Mouse (Mus musculus) c-Kit-positive CD71-positive TER-119-positive erythroid progenitor cells, embryonic 14.5 days (primary cell): Measurements from ENCODE around the gene Rgs7.

Experiments
- DNase-seq: peaks from one replicate; pipeline ENCODE4 v3.0.0-alpha.2; 2013; ENCODE audit warnings: low spot score

Rgs7 gene

DNA sequence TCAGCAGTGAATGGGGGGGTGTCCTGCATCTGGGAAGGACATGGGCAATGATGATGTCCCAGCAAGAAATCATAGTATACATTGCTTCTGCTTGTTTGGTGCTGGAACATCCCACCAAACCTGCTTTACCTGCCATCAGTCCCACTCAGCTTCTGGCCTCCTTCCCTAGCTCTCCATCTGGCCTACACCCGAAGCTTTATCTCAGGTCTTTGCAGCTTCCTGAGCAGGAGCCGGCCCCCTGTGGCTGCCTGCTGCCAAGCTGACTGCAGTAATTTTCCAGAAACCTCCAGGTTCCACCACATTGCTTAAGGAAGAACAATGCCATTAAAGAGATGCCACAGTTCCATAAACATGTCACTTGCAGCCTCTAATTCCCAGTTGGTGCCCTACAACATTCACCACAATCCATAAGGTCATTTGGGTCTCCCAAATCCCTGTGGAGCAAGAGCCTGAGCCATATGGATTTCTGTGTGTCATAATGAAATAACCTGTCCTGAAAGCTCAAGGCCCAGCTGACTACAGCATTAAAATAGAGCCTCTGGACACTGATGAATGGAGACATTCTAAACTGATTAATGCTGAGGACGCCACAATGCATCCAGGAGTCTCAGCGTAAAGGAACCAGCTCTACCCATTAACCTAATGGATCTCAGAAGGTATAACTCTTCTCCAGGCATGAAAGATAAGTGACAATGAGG is 60.8 kb downstream of the Rgs7 start:
- no peak for DNase-seq

DNA sequence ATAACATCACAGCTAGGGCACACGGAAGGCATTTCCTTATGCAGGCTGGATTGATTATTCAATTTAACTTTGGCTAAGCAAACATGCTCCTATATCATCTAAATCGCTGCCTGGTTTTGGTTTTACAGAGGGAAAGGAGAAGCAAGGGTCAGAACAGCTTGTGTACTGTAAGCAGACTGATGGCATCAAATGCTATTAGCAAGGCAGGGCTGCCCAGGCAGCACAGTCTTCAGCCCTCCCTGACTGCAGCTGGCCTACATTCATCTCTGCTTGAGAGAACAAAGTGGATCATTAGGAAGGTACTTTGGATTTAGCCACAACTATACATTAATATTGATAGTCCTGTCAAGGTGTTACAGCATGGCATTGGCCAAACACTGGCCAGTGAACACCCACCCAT is 65.2 kb downstream of the Rgs7 start:
- DNase-seq = no peak

DNA sequence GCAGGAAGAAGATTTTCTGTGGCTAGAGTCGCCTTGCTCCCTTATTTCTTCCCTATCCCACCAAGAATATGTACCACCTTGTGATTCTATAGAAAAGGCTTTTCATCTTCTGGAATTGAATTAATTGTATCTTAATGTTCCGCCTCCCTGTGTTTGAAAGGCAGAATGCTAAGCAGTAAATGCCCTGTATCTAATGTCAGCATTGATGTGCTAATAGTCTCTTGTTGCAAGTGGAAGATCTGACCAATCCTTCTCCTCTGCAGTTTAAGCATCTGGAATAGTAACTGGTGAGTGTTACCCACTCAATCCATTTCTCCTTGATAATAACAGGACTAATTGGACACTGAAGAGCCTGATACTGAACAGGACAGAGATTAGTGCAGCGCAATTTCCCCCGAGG is 65.9 kb downstream of the Rgs7 start:
- DNase-seq = no peak

DNA sequence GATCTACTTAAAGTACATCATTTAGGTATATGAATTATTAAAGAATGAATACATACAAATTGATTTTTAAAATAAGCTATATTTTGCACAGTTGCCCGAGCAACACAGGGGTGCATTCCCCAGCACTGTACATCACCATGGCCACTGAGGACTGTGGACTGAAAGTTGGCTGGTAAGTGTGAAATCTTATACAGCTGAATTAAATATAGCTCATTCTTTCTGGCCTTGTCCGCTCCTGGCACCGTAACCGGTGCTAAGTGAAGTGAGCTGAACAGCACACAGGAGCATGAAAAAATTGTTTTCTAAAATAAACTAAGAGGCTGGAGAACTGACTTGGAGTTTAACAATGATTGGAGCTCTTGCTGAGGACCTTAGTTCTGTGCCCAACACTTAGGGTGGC is 71.4 kb downstream of the Rgs7 start:
- no peak for DNase-seq

DNA sequence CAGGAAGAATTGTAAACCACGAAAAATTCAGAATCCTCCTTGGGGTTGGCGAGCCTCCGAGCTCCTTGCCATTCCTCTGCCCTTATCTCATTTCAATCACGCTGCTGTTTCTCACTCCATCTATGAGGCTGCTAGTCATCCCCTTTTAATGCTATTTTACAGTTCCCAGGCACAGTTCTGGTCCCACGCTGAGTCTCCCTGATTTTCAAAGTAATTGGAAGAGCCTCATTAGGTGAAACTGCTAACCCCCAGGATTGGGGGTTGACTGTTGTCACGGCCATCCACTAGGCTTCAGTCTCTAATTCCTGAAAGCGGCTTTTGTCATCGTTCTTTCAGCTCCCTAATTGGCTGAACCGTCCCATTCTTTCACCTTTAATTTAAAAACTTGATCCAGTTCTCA is 76.6 kb downstream of the Rgs7 start:
- DNase-seq = no peak

DNA sequence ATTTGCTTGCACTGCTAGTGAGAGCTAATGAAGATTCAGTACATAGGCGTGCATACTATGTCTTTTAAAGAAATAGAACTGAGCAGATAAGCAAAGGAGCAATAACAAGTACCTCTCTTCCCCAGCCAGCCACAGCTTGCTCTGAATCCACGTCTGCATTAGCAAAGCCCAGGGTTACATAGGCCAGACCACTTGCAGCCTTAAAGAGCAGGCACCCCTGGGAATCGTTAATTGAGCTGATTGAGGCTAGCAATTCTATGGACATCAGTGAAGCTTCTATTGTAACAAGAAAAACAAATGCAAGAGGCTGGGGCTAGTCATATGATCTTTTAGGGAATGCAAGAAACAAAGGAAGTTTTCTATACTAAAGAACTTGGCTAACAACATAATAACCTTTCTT is 81.9 kb downstream of the Rgs7 start:
- DNase-seq = no peak

DNA sequence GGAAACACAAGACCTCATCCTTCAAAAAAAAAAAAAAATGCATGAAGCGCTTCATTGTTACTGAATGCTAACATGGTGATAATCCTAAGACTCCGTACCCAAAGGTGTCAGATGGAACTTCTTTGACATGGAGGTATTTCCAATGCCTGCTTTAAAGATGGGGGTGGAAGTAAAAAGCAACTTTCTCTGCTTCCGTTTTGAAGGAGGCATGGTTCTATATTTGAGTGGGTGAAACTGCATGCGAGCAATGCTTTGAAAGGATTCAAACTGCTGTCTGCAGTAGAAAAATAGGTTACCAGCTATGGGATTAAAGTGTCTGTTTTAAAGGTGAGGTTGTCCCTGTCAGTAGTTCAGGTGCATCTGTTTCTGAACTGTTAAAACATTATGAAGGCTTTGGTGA is 100.4 kb downstream of the Rgs7 start:
- DNase-seq = no peak

DNA sequence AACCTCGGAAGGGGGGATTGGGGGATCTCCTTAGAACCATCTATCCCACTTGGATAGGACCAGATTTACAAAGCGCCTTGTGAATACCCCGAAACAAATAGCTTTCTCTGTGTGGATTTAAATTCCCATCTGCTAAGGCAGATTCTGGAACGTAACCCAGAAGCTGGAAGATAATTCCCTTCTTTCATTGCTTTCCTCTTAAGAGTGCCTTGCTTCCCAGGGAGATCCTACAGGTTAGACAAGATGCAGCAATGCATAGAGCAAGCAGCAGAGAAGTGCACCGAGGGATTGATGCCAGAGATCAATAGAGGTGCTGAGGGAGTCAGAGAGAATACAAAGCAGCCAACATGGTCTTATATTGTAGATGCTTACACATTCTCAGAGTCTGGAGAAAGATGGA is 103.0 kb downstream of the Rgs7 start:
- no peak for DNase-seq

DNA sequence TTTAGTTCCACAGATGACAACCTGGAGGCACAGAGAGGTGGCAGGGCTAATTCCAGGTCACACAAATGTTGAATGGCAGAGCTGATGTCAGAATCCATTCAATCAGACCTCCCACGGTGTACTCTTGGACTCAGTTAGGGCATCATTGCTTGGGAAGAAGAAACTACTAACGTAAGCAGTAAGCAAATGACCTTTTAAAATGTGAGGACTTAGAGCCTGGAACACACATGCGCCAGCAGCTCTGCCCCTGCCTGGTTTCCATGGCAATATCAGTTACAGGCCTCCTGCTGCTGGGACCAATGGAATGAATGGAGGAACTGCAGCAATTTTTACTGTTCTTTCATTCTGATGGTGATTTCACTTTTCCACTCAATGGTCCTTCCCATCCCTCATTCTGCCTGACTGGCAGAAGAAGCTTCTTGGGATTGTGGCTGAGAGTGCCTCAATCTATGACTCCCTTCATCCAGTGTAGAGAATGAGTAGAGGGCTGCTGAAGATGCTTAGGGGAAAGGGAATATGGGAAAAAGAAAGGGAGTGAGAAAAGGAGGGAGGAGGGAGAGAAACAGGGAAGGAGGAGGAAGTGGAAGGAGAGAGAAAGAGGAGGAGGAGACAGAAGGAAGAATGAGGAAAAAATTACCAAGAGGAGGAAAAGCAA is 106.6 kb downstream of the Rgs7 start:
- no peak for DNase-seq

DNA sequence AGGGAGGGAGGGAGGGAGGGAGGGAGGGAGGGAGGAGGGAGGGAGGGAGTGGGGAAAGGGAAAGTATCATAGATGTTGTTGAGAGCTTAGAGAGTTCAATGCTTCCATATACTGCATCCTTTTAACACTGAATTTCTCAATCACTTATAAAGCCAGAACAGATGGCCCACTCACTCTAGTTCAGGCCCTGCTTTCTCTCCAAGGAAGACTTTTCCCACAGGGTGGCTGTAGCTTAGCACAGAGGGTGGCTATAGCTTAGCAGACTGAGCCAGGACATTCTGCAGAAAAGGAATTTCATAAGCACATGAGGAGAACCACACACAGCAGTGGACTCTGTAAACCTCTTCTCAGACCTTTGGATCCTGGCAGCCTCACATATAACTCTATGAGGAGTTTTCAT is 119.7 kb downstream of the Rgs7 start:
- no peak for DNase-seq

DNA sequence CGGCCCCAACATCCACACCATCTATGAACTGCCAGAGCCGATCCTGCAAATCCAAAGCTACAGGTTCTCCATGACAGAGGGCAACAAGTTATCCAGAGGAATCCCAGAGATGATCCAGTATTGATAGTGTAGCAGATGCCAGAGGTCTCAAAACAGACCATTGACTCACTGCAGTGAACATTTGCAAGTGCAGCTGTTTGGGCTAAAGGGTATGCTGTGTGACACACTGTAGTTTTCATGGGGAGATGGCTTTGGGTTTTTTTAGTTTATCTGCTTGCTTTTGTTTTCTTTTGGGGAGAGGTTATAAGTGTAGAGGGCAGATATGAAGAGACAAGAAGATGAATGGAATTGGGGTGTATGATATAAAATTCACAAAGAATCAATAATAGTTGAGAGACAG is 124.2 kb downstream of the Rgs7 start:
- DNase-seq = no peak

DNA sequence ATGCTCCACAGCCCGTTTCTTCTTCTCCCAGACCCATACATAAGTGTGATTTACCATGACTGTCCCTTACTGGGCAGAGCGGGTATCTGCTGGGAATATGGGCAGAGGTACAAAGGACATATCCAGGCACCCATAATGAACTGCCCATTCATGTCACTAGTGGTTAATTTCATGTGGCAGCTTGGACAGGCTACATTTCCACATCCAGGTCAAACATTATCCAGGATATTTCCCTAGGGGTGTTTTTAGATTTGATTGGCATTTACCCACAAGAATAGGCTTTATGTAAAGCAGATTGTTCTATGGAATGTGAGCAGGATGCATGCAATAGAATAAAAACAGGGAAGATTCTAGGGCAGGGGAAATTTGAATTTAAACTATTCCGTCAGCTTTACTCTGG is 128.7 kb downstream of the Rgs7 start:
- no peak for DNase-seq

DNA sequence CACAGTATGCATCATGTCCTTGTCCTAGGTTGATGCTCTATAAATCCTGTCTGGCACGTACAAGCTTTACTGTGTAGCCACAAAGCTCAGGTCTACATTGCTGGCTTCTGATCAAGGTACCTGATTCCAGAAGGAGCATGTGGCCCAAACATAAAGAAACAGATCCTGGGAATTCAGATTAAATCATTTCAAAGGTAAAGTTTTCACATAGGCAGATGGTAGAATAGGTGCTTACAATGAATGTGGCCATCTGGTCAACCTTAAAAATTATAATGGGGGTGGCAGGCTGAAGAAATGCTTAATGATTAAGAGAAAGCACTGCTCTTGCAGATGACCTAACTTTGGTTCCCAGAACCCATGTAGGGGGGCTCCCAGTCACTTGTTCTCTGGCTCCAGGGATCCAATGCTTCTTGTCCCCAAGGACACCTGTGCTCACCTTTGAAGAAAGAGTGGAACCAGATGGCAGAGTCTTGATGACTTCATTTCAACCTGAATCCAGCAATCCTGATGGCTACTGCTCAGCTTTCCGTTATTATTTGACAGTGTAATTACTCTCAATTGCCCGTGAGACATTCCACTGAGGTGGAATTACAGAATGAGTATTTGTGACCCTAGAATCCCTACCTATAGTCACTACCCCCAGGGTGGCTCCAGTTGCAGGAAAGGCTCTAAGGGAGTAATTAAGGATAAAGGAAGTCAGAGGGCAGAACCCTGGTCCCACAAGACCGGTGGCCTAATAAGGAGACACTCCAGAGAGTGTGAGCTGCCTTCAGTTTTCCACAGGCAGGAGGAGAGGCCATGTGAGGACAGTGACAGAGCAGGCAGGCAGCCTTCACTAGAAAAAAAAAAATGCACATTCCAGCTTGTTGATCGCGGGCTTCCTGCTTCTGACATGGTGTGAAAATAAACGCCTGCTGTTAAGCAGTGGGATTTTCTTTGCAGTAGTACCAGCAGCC is 132.6 kb downstream of the Rgs7 start:
- DNase-seq = no peak

DNA sequence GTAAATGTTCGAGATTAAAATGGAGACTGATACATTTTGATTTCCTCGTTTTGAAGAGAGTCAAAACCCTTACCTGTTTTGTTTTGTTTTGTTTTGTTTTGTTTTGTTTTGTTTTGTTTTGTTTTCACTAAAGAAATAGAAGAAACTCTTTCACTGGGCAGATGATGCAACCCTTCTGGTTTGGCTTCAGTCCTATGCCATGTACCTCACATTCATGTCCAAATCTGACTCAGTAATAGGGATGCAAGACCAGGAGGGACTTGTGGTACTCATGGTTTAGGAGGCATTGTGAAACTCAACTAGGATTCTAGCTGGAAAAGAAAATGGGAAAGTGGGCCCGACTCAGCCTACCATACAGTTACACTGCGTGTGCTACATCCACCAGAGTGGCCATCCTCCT is 139.4 kb downstream of the Rgs7 start:
- DNase-seq = no peak

DNA sequence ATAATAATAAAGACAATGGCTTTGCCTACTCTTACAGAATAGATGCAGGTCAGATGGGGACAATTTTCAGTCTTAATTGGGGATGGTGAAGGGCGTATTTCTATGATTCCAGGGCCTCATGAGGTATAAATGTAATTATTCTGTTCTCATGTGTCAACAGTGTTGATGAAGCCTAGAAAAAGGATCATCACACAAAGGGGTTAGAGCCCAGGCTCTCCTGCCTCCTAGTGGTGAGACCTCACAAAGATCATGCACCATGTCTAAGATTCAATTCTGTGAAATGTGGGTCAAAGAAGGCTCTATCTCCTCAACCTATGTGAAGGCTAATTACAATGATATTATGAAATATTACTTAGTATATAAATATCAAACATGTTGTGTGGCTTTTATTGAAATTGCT is 146.1 kb downstream of the Rgs7 start:
- DNase-seq = no peak

DNA sequence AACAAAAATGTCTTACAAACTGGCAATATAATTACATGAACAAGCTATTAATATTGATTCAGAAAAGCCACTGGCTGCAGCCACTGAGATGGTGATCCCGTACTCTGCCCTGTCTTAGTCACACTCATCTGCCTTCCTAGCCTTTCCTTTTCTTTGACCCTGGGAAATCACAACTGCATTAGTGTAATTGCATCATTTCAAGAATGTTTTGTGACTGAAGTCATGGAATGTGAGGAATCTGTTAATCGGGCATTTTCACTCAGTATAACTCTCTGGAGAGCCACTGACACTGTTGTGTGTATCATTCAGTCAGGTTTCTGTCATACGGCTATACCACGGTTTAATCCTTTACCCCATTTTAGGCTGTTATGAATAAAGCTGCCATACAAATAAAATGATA is 156.1 kb downstream of the Rgs7 start:
- no peak for DNase-seq

DNA sequence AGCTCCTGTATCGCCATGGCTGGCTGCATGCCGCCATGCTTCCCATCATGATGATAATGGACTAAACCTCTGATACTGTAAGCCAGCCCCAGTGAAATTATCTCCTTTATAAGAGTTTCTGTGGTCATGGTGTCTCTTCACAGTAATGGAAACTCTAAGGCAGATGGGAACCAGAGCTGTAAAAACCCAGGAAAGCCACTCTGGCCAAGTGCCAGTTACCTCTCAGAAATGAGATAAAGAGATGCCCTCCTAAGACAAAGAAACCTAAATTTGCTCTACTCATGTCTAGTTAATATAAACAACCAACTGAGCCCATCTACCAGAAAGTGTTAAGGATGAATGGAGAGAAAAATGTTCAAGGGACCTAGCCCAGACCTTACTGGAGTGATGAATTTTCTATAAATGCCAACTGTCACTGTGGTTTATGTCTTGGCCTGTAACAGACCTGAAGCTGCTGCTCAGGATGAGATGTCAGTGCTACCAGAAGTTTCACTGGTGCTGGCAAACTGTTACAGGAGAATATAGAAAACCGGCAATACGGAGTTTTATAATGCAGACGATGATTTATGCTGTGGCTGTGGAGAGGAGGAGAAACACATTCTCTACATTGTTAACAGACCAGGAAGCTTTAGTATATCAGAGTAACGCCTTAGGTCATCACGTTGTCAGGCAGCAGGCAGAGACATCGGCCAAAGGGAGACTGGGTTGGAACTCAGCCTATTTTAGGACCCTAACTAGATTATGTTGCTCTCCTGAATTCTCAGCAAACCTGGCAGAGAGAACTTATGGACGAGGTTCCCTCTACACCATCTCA is 159.1 kb downstream of the Rgs7 start:
- DNase-seq = no peak

DNA sequence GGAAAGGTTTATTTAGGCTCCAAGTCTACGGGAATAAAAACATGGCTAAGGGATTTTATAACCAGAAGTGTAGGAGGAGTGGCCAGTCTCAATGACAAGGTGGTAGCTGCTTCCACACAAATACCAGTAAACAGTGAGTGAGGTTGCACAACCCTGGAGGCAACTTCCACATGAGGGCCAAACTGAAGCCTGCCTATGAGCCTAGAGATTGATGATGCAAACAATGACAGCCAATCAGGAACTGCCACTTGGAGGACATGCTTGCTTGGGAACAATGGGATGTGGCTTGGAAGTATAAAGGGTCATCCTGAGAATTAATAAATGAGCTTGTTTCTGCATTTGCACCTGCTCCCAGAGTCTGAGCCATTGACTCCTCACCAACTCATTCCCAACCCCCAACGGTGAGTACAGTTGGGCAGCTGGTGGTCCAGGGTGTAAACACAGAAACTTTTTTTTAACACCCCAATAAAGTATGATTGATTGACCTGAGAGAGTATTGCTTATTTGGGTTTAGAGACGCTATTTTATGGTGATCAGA is 162.3 kb downstream of the Rgs7 start:
- DNase-seq = no peak

DNA sequence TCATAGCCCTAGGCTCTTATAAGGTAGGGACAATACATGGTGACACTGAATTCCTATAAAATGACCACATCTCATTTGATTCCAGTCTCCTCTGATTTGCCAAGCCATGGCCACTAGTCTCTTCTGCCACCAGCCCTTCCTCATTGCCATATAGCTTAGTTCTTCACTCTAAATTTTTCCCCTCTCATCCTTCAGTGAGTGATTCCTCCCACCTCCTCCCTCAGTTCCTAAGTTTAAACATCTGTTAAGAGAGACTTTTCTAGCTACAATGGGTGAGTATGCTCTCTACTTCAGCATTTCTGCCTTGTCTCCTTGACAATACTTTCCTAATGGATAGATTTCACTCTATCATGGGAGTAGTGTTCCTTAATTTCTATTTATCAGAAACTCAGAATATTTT is 169.5 kb downstream of the Rgs7 start:
- DNase-seq = no peak

DNA sequence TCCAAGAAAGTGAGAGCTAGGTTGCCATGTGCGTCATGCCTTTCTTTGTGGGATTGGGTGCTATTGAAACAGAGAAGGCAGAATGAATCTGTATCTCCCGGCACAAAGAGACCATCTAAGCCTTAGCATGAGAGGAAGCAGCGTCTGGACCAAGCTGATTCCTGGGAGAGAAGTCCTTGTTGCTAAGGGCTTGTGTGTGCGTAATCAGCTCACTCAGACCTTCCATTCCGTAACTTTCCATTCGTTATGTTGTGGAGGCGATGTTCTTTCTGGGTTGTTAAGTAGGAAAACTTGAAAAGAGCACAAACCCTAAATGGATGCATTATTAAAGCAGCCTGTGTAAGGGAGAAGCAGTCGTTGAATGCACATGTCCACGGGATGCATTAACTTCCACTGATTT is 173.1 kb downstream of the Rgs7 start:
- no peak for DNase-seq

DNA sequence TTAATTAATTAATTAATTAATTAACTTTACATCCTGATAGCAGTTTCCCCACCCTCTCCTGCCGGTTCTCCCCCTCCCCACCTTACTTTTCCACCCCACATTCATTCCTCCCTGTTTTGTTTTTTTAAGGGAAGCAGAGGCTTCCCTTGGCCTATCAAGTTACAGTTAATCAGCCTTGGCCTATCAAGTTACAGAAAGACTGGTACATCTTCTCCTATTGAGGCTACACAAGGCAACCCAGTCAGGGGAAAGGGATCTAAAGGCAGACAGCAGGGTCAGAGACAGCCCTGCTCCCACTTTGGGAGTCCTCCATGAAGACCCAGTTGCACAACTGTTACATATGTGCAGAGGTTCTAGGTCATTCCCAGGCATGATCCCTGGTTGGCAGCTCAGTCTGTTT is 175.0 kb downstream of the Rgs7 start:
- DNase-seq = no peak

DNA sequence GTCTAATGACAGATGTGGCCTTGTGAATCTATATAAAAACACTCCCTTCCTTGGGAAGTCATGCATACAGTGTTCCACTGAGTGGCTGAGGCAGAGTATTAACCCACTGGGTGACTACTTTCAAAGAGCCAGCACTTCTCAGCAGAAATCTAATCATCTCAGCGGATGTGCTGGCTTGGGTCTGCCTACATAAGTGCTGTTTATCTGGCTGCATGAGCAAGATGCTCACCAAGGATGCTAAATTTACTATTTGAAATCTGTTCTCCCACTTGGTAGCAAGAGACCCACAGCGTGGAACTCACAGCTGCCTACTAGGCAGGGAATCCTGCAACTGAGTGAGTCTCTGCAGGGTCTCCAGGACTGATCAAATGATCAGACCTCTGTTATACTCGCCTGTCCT is 184.7 kb downstream of the Rgs7 start:
- DNase-seq = no peak
